Mouse (Mus musculus): ENCODE results near the gene Gm42517.

GRCm38 (mm10) chr5:108345313-108346071, 22.2 kb downstream of the Gm42517 start:
- TF ChIP-seq MXI1 (IDR thresholded peaks at IDR 0.05; ENCODE audit: low read depth, low read length) (no peak), POLR2A (IDR thresholded peaks at IDR 0.05; ENCODE audit: low read depth, low read length) (no peak), POLR2AphosphoS2 (IDR thresholded peaks at IDR 0.05; ENCODE audit: low read depth, low read length) (no peak), EP300 (IDR thresholded peaks at IDR 0.05; ENCODE audit: low read length) (no peak)

Data from CH12.LX (cell line).